Mouse (Mus musculus): Measurements from ENCODE around the gene Trim37.
A peak's percentile ranks its signal among the peaks of the same experiment; 100 is the strongest.

The Trim37 gene

GRCm38 (mm10) chr11:87126824-87127816, at the start of gene Trim37:
Gene Trim37 (plus strand): TSS chr11:87127077.
- peak; percentile 79 for DNase-seq (ENCODE audit: low read depth)

GRCm38 (mm10) chr11:87083712-87084111, 43.2 kb upstream of the Trim37 start:
- no peak for DNase-seq (ENCODE audit: low read depth)

- no peak for DNase-seq (ENCODE audit: low read depth)
These were observed 41.4 kb upstream of the Trim37 start for GRCm38 (mm10) chr11:87085461-87085860.

DNA sequence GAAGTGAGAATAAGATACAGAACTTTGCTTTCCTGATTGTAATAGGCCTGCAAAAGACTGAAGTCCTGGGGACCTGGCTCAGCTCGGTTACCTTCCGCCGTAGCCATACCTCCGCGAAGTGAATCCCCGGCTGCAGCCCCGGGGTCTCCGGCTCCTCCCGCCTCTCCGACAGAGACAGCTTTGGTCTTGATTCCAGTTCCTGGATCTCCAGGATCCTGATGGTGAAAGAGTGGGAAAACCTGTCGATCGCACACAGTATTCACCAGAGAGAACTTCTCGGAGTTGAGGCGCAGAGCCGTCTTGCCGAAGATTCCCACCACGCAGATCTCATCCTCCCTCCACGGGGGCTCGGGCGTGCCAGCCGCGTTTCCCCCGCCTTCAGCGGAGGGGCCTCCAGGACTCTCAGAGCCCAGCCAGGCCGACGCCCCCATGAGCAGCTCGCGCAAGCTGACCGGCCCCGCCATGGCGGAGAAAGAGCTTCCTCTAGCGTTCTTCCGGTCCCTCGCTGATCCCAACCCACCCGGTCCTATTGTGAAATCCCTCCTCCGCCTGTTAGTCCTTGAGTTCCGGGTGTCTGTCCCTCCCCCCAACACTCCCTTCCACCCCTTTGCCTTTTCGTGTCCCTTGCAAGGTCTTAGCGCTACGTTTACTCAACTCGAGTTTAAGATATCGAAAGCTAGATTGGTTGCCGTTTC, 40.4 kb upstream of the Trim37 start, which contains the start of gene Smg8:
TSS of gene Smg8 (minus strand) at position 485 of the 695 bp plus-strand sequence.
- DNase-seq (ENCODE audit: low read depth): peak; percentile 77

GRCm38 (mm10) chr11:87087142-87087541, 39.7 kb upstream of the Trim37 start:
- no peak for DNase-seq (ENCODE audit: low read depth)

GRCm38 (mm10) chr11:87108409-87108754, 18.5 kb upstream of the Trim37 start, which contains the start of gene Prr11:
Gene Prr11 (minus strand): TSS chr11:87108708.
- no peak for DNase-seq (ENCODE audit: low read depth)

GRCm38 (mm10) chr11:87108755-87109518, 17.9 kb upstream of the Trim37 start, which contains the start of gene Ska2:
Gene Ska2 (plus strand): TSS chr11:87109234.
- DNase-seq (ENCODE audit: low read depth): peak; percentile 100

DNA sequence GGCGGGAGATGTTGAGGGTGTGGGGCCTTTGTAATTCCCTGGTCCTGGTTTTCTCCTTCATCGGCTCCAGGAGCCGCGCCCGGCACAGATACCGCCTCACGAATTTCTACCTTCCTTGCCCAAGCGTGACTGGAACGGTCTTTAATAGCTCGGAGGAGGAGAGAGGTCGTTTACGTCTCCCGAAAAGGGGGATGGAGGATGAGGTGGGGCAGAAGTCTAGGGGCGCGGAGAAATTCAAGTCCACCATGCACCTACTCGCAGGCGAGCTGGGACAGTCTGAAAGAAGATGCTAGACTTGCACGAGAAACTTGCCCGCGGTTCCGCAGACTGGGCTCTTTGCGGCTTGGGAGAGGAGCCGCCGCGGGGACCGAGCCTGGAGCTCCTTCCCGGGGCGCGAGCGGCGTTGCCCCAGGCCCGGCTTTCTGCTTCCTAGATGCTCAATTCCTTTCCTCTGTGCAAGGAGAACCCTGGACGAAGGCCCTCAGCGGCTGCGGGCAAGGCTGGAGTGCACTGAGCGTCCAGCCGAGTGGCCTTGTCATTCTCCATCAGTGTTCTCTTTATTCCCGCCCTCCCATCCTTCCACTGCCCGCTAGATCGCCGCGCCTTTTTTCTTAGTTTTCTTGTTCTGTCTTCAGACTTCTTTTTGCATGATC, 17.2 kb upstream of the Trim37 start:
- no peak for DNase-seq (ENCODE audit: low read depth)

- DNase-seq (ENCODE audit: low read depth): no peak
These were observed 16.5 kb upstream of the Trim37 start for GRCm38 (mm10) chr11:87110172-87110909.

GRCm38 (mm10) chr11:87121864-87122263, 5.0 kb upstream of the Trim37 start:
- DNase-seq (ENCODE audit: low read depth): no peak

GRCm38 (mm10) chr11:87125562-87125961, 1.3 kb upstream of the Trim37 start:
- DNase-seq (ENCODE audit: low read depth): no peak

DNA sequence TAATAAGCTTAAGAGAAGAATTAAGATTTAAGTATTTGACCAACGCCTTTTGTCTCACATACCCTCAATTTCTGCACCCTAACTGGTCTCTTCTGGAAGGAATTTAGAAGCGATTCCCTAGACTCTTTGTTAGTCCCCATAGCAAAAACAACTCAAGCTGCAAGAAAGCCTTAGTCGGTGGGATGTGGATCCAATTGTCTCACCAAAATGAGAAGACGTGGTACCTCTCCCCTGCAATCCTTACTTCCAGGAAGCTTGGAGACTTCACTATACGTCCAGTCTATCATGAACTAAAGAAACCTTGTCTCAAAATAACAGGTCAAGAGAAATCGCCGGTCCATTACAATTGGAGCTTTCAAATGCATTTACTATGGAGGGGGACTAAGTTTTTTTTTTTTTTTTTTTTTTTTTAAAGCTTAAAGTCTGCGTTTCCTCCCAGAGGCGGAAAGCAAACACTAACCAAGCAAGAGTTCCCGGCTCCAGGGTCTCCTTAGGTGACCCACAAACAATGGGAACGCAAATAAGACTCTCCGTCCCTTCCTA, 525 bp upstream of the Trim37 start:
- peak; percentile 9 for DNase-seq (ENCODE audit: low read depth)

GRCm38 (mm10) chr11:87136233-87136632, 9.4 kb downstream of the Trim37 start:
- DNase-seq (ENCODE audit: low read depth): no peak

- DNase-seq (ENCODE audit: low read depth): no peak
These were observed 31.1 kb downstream of the Trim37 start for GRCm38 (mm10) chr11:87158012-87158411.

DNA sequence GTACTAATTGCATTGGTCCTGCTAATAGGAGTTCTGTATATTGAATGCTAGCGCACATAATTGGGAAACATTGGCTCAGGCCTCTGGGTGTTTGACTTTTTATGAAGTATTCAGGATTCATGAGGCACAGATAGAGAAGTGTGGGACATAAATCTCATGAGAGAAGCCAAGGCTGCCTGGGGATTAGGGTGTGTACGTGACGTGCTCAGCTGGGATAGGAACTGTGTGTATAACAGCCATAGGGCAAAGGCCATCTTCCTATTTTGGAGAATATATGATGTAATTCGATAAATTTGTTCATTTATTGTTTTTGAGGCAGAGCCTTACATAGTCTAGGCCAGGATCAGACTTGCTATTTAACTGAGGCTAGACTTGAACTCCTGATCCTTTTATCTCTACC, 35.8 kb downstream of the Trim37 start:
- DNase-seq (ENCODE audit: low read depth): no peak

- no peak for DNase-seq (ENCODE audit: low read depth)
These were observed 36.9 kb downstream of the Trim37 start for GRCm38 (mm10) chr11:87163751-87164150.

DNA sequence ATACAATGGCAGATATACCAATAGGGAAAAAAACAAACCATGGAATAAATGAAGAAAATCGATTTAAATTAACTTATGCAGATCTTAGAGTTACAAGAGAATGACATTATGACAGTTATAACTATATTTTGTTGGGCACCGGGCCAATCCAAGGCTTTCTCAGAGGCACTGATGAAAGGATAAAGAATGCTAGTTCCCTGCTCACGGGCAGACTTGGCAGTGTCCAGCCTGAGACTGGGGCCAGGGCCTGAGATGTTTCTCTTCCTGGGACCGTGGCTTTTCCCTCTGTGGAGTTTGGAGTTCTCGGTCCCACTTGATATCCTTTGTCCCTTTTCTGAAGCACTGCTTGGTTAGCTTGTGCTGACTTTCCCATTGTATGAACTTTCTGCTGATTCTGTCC, 46.7 kb downstream of the Trim37 start:
- no peak for DNase-seq (ENCODE audit: low read depth)

DNA sequence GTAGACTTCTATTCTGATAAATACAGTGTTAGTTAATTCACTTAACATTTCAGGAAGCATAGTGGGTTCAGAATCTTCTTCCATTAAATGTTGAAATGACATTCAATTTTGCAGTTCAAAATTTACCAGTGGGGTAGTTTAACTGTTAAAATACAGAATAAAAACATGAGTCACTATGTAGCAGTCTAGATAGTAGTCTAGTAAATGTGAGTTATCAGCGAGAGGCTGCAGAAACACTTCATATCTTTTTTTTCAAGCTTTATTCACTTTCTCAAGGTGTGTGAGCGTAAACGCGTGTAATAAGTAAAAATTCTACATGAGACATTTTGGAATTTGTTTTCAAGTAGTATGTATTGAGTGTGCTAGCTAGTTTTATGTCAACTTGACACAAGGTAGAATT, 48.2 kb downstream of the Trim37 start:
- DNase-seq (ENCODE audit: low read depth): no peak

GRCm38 (mm10) chr11:87212313-87212712, 85.4 kb downstream of the Trim37 start:
- DNase-seq (ENCODE audit: low read depth): no peak

DNA sequence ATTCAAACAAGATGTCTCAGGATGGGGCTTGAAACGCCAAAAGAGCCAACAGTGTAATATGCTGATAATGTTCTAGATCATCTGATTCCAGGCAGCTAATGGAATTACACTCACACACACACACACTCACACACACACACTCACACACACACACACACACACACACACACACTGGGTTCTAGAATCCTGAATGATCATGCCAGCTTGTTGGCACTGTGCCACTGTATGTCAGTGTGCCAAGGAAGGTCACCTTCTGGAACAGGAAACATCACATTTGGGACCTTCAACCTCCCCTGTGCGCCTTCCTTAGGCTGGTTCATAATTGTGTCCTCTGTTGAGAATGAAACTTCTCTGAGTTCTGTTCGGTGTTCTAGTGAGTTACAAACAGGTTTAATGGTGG, 95.8 kb downstream of the Trim37 start:
- DNase-seq (ENCODE audit: low read depth): no peak

DNA sequence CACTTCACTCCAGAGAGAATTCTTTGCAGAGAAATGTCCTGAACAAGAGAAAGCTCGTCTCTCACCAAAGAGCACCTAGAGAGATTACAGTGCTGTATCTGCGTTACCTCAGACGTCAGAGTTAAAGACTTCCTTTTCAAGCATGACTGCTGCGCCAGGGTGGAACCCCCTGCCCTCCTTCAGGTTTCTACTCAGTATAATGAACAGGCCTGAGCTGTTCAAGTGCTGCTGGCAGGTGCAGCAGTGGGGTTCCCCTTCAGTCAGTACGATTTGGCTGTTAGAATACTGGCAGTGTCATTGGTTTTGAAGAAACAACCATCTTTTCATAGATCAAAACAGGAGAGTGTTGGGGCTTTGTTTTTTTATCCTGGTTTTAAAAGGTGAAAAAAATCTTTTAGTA, 100.2 kb downstream of the Trim37 start:
- no peak for DNase-seq (ENCODE audit: low read depth)
